Mouse (Mus musculus) stomach, embryonic 16.5 days (tissue): Measurements from ENCODE around the gene Olfr141. TPM values are rescaled to one million over a fixed set of nuclear protein-coding genes. Genes with fewer than 3 reads are reported as not detected.

ENCODE experiments used
- ATAC-seq: fragments of 200-750 bp; cut with Nextera tagmentation; 2 replicates; pipeline ENCODE4 v1.8.0; 2017; ENCODE audit warnings: moderate number of reproducible peaks, moderate TSS enrichment; ENCODE audit not compliant: insufficient read depth, low FRiP score
- H3K27ac ChIP-seq: fragments of 300-500 bp; sonication (generic); 2 replicates; pipeline ENCODE4 v1.5.1; 2014; ENCODE audit warnings: low read length
- H3K27me3 ChIP-seq: fragments of 300-500 bp; sonication (generic); 2 replicates; pipeline ENCODE4 v1.6.1; 2014; ENCODE audit warnings: low read length, control low read depth, mixed read lengths; ENCODE audit not compliant: control insufficient read depth, insufficient read depth
- H3K36me3 ChIP-seq: fragments of 300-500 bp; sonication (generic); 2 replicates; pipeline ENCODE4 v1.6.1; 2014; ENCODE audit warnings: low read length; ENCODE audit not compliant: control insufficient read depth, insufficient read depth
- H3K4me1 ChIP-seq: fragments of 300-500 bp; sonication (generic); 2 replicates; pipeline ENCODE4 v1.6.1; 2014; ENCODE audit warnings: low read length, control low read depth, mixed read lengths; ENCODE audit not compliant: control insufficient read depth, insufficient read depth
- H3K4me2 ChIP-seq: fragments of 300-500 bp; sonication (generic); 2 replicates; pipeline ENCODE4 v1.6.1; 2014; ENCODE audit warnings: low read depth, low read length, mixed read lengths
- H3K4me3 ChIP-seq: fragments of 300-500 bp; sonication (generic); replicated peaks from 2 replicates; pipeline ENCODE4 v1.5.1; 2014; ENCODE audit warnings: mild to moderate bottlenecking, low read length
- H3K9ac ChIP-seq: fragments of 300-500 bp; sonication (generic); 2 replicates; pipeline ENCODE4 v1.6.1; 2014; ENCODE audit warnings: low read length
- H3K9me3 ChIP-seq: fragments of 300-500 bp; sonication (generic); replicated peaks from 2 replicates; pipeline ENCODE4 v1.6.1; 2016; ENCODE audit warnings: low read length, control low read depth; ENCODE audit not compliant: control insufficient read depth
- WGBS: fragments of 180-500 bp; shearing (Covaris S2); extraction: QIAGEN DNeasy Blood & Tissue Kit; methylation state at CpG from one replicate; pipeline ENCODE4 v1.1.7; 2014; 5-methylcytosine and 5-hydroxymethylcytosine counted together
- polyA plus RNA-seq: library from polyadenylated mRNA; unstranded; fragments of >200 nt; fragmentation: Nextera tagmentation; extraction: Ambion mirVana; gene quantifications from 2 replicates; pipeline ENCODE4 v1.2.1, GENCODE M21; 2015

Olfr141 gene
- polyA plus RNA-seq: not detected in 2 replicates

DNA sequence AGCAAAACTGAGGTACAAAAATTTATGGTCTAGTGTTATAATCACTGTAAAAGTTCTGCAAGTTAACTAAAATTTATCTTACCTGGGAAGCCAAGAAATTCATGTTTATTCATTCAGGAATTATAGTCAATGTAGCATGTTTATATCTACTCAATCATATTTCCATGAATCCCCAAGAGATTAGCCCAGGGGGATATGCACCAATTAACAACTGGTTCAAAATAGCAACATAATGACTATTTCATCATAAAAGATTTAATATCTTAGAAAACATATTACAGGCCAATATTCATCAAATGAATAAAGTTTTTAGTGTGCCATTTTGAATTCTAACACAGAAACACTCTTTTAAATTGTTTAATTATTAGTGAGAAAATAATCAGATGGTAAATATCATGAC, at the start of gene Olfr141:
TSS of gene Olfr141 (minus strand) at position 101 of the 400 bp plus-strand sequence.
- no peaks in the 10 kb centered on the region for H3K9me3 ChIP-seq
- no peaks in the 10 kb centered on the region for H3K27me3 ChIP-seq
- no peak within 1 kb of the TSS for H3K9ac ChIP-seq
- no peaks in the 10 kb centered on the region for H3K36me3 ChIP-seq
- no peak within 1 kb of the TSS for H3K4me3 ChIP-seq
- no peak within 1 kb of the TSS for H3K27ac ChIP-seq
- H3K4me2 ChIP-seq: no peak within 1 kb of the TSS
- H3K4me1 ChIP-seq: no peaks in the 10 kb centered on the region
- no peak for ATAC-seq

DNA sequence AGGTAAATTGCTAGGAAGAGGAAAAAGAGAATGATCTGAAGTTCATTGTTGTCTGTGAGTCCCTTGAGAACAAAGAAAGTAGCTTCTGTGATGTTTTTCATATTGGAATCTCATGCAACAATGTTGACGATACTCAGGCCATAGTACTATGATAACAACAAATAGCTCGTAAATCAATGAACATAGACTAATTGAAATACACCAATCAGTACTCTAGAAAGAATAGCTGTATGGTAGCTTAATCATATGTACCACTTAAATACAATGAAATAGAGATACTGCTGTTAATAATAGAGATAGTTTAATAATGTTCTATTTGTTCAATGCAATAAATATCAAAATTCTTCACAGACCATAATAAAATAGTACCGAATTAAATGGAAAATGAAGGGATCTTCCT, 41.8 kb upstream of the Olfr141 start, which contains the start of gene Olfr1095:
TSS of gene Olfr1095 (minus strand) at position 101 of the 400 bp plus-strand sequence.
- Histone ChIP-seq H3K4me2 (no peak within 1 kb of the TSS), H3K4me1 (no peaks in the 10 kb centered on the region), H3K36me3 (no peaks in the 10 kb centered on the region), H3K9me3 (no peaks in the 10 kb centered on the region), H3K27ac (no peak within 1 kb of the TSS), H3K9ac (no peak within 1 kb of the TSS), H3K27me3 (no peaks in the 10 kb centered on the region), H3K4me3 (no peak within 1 kb of the TSS)
- no peak for ATAC-seq
- 84% methylated on average over 3 of the region's 3 CpGs for WGBS

DNA sequence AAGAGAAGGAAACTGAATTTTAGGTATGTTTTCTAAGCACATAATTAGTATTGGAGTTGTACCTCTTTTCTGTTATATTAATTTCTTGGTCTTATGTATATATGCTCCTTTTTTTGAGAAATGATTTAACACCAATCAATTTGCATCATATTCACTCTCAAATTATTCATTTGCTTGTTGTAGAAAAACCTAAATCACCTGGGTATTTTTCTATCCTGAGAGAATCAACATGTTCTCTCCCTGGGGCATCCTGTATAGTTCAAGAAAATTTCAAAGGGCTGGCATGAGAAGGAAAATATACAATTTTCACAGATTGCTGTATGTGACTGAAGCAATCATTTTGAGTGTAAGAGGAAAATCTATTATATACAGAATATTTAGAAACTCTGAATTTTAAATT, 14.5 kb upstream of the Olfr141 start, which contains the start of gene Olfr1094:
TSS of gene Olfr1094 (plus strand) at position 301 of the 400 bp plus-strand sequence.
- no peak within 1 kb of the TSS for H3K4me2 ChIP-seq
- no peaks in the 10 kb centered on the region for H3K9me3 ChIP-seq
- no peaks in the 10 kb centered on the region for H3K4me1 ChIP-seq
- H3K4me3 ChIP-seq: no peak within 1 kb of the TSS
- ATAC-seq: no peak
- no peak within 1 kb of the TSS for H3K27ac ChIP-seq
- H3K9ac ChIP-seq: no peak within 1 kb of the TSS
- no peaks in the 10 kb centered on the region for H3K27me3 ChIP-seq
- no peaks in the 10 kb centered on the region for H3K36me3 ChIP-seq

DNA sequence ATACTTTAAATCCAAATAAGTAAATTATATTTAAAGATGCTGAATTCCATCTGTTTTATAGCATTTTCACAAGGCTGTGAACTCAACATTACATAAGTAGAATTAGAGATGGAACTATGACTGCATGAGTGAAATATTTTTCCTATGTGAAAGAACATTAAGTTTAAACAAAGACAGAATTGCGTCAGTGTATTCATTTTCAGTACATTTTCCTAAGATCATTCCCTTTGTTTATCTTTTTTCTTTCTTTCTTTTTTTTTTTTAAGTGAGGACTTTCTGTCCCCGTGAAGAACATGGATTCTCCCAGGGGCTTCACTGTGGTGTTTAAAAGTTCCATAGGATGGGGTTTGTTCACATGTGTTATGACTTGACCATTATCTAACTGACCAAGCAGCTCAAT, 27.6 kb downstream of the Olfr141 start, which contains the start of gene Olfr1093:
TSS of gene Olfr1093 (plus strand) at position 301 of the 400 bp plus-strand sequence.
- no peaks in the 10 kb centered on the region for H3K9me3 ChIP-seq
- H3K4me3 ChIP-seq: no peak within 1 kb of the TSS
- H3K9ac ChIP-seq: no peak within 1 kb of the TSS
- no peak within 1 kb of the TSS for H3K4me2 ChIP-seq
- 64% methylated on average over 2 of the region's 2 CpGs for WGBS
- H3K36me3 ChIP-seq: no peaks in the 10 kb centered on the region
- no peaks in the 10 kb centered on the region for H3K27me3 ChIP-seq
- no peak within 1 kb of the TSS for H3K27ac ChIP-seq
- no peak for ATAC-seq
- no peaks in the 10 kb centered on the region for H3K4me1 ChIP-seq

DNA sequence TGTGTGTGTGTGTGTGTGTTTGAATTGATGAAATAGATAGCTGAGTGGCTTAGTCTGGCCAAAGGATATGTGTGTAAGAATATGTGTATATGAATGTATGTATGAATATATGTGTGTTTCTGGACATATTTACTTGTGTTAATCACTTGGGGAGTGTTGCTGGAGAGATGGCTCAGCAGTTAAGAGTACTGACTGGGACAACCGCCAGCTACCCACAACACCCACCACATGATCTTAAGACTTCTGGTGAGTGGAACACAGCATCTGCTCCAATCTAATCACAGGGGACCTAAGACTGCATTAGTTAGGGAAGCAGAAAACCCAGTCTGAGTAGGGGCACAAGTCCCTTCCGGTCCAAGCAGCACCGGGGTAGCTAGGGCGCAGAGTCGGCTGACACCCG, 48.8 kb downstream of the Olfr141 start:
- no peaks in the 10 kb centered on the region for H3K36me3 ChIP-seq
- WGBS: 93% methylated on average over 6 of the region's 6 CpGs
- H3K4me2 ChIP-seq: no peak overlapping the region
- no peak overlapping the region for H3K27ac ChIP-seq
- no peaks in the 10 kb centered on the region for H3K4me1 ChIP-seq
- no peak for ATAC-seq
- H3K9ac ChIP-seq: no peak overlapping the region
- H3K4me3 ChIP-seq: no peak overlapping the region
- H3K27me3 ChIP-seq: no peaks in the 10 kb centered on the region
- H3K9me3 ChIP-seq: no peaks in the 10 kb centered on the region

DNA sequence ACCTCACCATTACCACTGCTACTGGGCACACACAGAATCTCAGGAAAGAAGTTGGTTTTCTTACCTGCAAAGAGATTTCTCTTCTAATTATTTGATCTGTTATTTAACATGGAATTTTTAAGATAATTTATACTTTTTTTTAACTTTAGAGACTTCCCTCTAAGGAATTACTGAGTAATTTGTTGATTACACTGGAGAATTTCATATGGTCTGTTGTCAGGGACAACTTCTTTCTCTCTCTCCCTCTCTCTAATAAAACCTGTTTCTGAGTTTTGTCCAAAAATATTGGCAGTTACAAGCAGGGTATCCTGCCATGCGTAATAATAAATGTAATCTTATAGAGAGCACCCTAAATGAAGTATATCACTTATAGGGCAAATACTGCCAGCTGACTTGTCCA, 50.9 kb downstream of the Olfr141 start, which contains the start of gene Olfr1090:
TSS of gene Olfr1090 (minus strand) at position 101 of the 400 bp plus-strand sequence.
- H3K36me3 ChIP-seq: no peaks in the 10 kb centered on the region
- H3K27ac ChIP-seq: no peak within 1 kb of the TSS
- H3K9ac ChIP-seq: no peak within 1 kb of the TSS
- H3K4me1 ChIP-seq: no peaks in the 10 kb centered on the region
- ATAC-seq: no peak
- H3K27me3 ChIP-seq: no peaks in the 10 kb centered on the region
- 89% methylated on average over 1 of the region's 1 CpGs for WGBS
- H3K4me2 ChIP-seq: no peak within 1 kb of the TSS
- H3K9me3 ChIP-seq: no peaks in the 10 kb centered on the region
- H3K4me3 ChIP-seq: no peak within 1 kb of the TSS

Other genes starting within 250 kb of the Olfr141 start
- gene Olfr1082, start 211.1 kb downstream of the Olfr141 start, polyA plus RNA-seq: not detected in 2 replicates
- not detected in 2 replicates for gene Olfr1084, start 170.3 kb downstream of the Olfr141 start, polyA plus RNA-seq
- not detected in 2 replicates for gene Olfr1085, start 148.0 kb downstream of the Olfr141 start, polyA plus RNA-seq
- gene Olfr1086, start 129.9 kb downstream of the Olfr141 start, polyA plus RNA-seq: not detected in 2 replicates
- gene Olfr1087, start 111.6 kb downstream of the Olfr141 start, polyA plus RNA-seq: not detected in 2 replicates
- not detected in 2 replicates for gene Olfr1089, start 76.3 kb downstream of the Olfr141 start, polyA plus RNA-seq
- not detected in 2 replicates for gene Olfr1090, start 51.0 kb downstream of the Olfr141 start, polyA plus RNA-seq
- not detected in 2 replicates for gene Olfr1093, start 27.5 kb downstream of the Olfr141 start, polyA plus RNA-seq
- gene Olfr1094, start 14.6 kb upstream of the Olfr141 start, polyA plus RNA-seq: not detected in 2 replicates
- not detected in 2 replicates for gene Olfr1095, start 41.7 kb upstream of the Olfr141 start, polyA plus RNA-seq
- gene Gm13723, start 64.8 kb upstream of the Olfr141 start, polyA plus RNA-seq: not detected in 2 replicates
- not detected in 2 replicates for gene Olfr1097, start 82.2 kb upstream of the Olfr141 start, polyA plus RNA-seq
- not detected in 2 replicates for gene Olfr1098, start 114.5 kb upstream of the Olfr141 start, polyA plus RNA-seq
- not detected in 2 replicates for gene Olfr1099, start 150.7 kb upstream of the Olfr141 start, polyA plus RNA-seq
- gene Olfr1100, start 169.9 kb upstream of the Olfr141 start, polyA plus RNA-seq: not detected in 2 replicates
- gene Olfr1101, start 181.2 kb upstream of the Olfr141 start, polyA plus RNA-seq: not detected in 2 replicates
- gene Olfr1102, start 188.4 kb upstream of the Olfr141 start, polyA plus RNA-seq: not detected in 2 replicates
- gene Olfr1104, start 217.1 kb upstream of the Olfr141 start, polyA plus RNA-seq: not detected in 2 replicates
- not detected in 2 replicates for gene Olfr1105, start 226.5 kb upstream of the Olfr141 start, polyA plus RNA-seq
- gene Olfr1106, start 242.3 kb upstream of the Olfr141 start, polyA plus RNA-seq: not detected in 2 replicates